Mouse (Mus musculus) lung, adult 2 months (tissue): ENCODE measurements around the gene Hist1h4j.
"Not testable (repeated sequence)": the region's sequence is repeated elsewhere in the genome, so short reads cannot be mapped to it uniquely, and the experiment has no call there.

Experiments
- CTCF ChIP-seq: fragments of 200-500 bp; IDR thresholded peaks from 2 replicates; pipeline ENCODE4 v1.5.1; 2011; ENCODE audit warnings: mild to moderate bottlenecking, low read length, control low read depth; ENCODE audit not compliant: insufficient read depth
- POLR2A ChIP-seq: fragments of 200-500 bp; IDR thresholded peaks from 2 replicates; pipeline ENCODE4 v1.6.1; 2011; ENCODE audit warnings: low read depth, mild to moderate bottlenecking, control low read depth, low read length, borderline replicate concordance; ENCODE audit errors: extremely low read depth

GRCm38 (mm10) chr13:21753524-21754285, 18.8 kb downstream of the Hist1h4j start, which contains the start of the genes Hist1h2ak and Hist1h2bn:
- TF ChIP-seq CTCF: not testable (repeated sequence)
- peak; percentile 48; the same call in 1 of the 2 replicates for TF ChIP-seq POLR2A
